Mouse (Mus musculus) hindbrain, embryonic 14.5 days (tissue): ENCODE measurements at regions not wholly inside any gene's neighbourhood (a gene's known extent, or its start where the extent isn't known, plus 50 kb on each side); places are given as distances from the start of the nearest gene placed in this dataset.

Experiments
- ATAC-seq: fragments of 200-750 bp; cut with Nextera tagmentation; 2 replicates; pipeline ENCODE4 v1.8.0; 2017; ENCODE audit warnings: moderate number of reproducible peaks, mild to moderate bottlenecking, moderate TSS enrichment, moderate library complexity; ENCODE audit not compliant: low FRiP score
- DNase-seq: peaks from one replicate; pipeline ENCODE4 v3.0.0-alpha.2; 2015; ENCODE audit warnings: low spot score
- H3K27ac ChIP-seq: fragments of 300-500 bp; sonication (generic); 2 replicates; pipeline ENCODE4 v1.5.1; 2014; ENCODE audit warnings: mild to moderate bottlenecking, moderate library complexity
- H3K27me3 ChIP-seq: fragments of 300-500 bp; sonication (generic); 2 replicates; pipeline ENCODE4 v1.6.1; 2014; ENCODE audit warnings: mild to moderate bottlenecking, low read length, mixed read lengths; ENCODE audit not compliant: control insufficient read depth, insufficient read depth
- H3K36me3 ChIP-seq: fragments of 300-500 bp; sonication (generic); replicated peaks from 2 replicates; pipeline ENCODE4 v1.6.1; 2014; ENCODE audit not compliant: control insufficient read depth, insufficient read depth
- H3K4me1 ChIP-seq: fragments of 300-500 bp; sonication (generic); replicated peaks from 2 replicates; pipeline ENCODE4 v1.6.1; 2014; ENCODE audit warnings: antibody characterized with exemption, low read length, mixed read lengths; ENCODE audit not compliant: control insufficient read depth, insufficient read depth
- H3K4me2 ChIP-seq: fragments of 300-500 bp; sonication (generic); replicated peaks from 2 replicates; pipeline ENCODE4 v1.6.1; 2014; ENCODE audit warnings: mild to moderate bottlenecking, moderate library complexity
- H3K4me3 ChIP-seq: fragments of 300-500 bp; sonication (generic); replicated peaks from 2 replicates; pipeline ENCODE4 v1.5.1; 2014; ENCODE audit warnings: mild to moderate bottlenecking, low read length
- H3K9ac ChIP-seq: fragments of 300-500 bp; sonication (generic); 2 replicates; pipeline ENCODE4 v1.6.1; 2014
- H3K9me3 ChIP-seq: fragments of 300-500 bp; sonication (generic); 2 replicates; pipeline ENCODE4 v1.6.1; 2016; ENCODE audit warnings: low read length; ENCODE audit not compliant: control insufficient read depth
- WGBS: fragments of 180-500 bp; shearing (Covaris S2); extraction: QIAGEN DNeasy Blood & Tissue Kit; methylation state at CpG from one replicate; pipeline ENCODE4 v1.1.7; 2014; 5-methylcytosine and 5-hydroxymethylcytosine counted together

- Histone ChIP-seq H3K4me1 (no peaks in the 10 kb centered on the region), H3K9ac (no peak overlapping the region), H3K9me3 (no peaks in the 10 kb centered on the region), H3K27ac (no peak overlapping the region), H3K27me3 (no peaks in the 10 kb centered on the region), H3K4me3 (no peak overlapping the region), H3K36me3 (no peaks in the 10 kb centered on the region), H3K4me2 (no peak overlapping the region)
- 74% methylated on average over 3 of the region's 3 CpGs for WGBS
- ATAC-seq: no peak
- no peak for DNase-seq
Observed at GRCm38 (mm10) chr8:78877423-78877822, 56.5 kb upstream of the Lsm6 start.

- H3K4me1 ChIP-seq: no peaks in the 10 kb centered on the region
- DNase-seq: no peak
Observed at GRCm38 (mm10) chr8:78889708-78890107, 68.8 kb upstream of the Lsm6 start.

GRCm38 (mm10) chr8:78890571-78890970 lies 69.6 kb upstream of the Lsm6 start:
- Histone ChIP-seq H3K27ac (no peak overlapping the region), H3K9me3 (no peaks in the 10 kb centered on the region), H3K9ac (no peak overlapping the region), H3K27me3 (no peaks in the 10 kb centered on the region), H3K4me3 (no peak overlapping the region), H3K4me1 (no peaks in the 10 kb centered on the region), H3K36me3 (no peaks in the 10 kb centered on the region), H3K4me2 (no peak overlapping the region)
- no peak for DNase-seq
- 81% methylated on average over 4 of the region's 4 CpGs for WGBS
- ATAC-seq: no peak

More at GRCm38 (mm10) chr8:78889708-78890107, 68.8 kb upstream of the Lsm6 start:
- H3K4me2 ChIP-seq: no peak overlapping the region
- no peaks in the 10 kb centered on the region for H3K27me3 ChIP-seq
- WGBS: 90% methylated on average over 6 of the region's 6 CpGs
- H3K4me3 ChIP-seq: no peak overlapping the region
- H3K36me3 ChIP-seq: no peaks in the 10 kb centered on the region
- H3K9ac ChIP-seq: no peak overlapping the region
- ATAC-seq: no peak
- H3K27ac ChIP-seq: no peak overlapping the region
- no peaks in the 10 kb centered on the region for H3K9me3 ChIP-seq

GRCm38 (mm10) chr8:78899887-78900286 lies 78.9 kb upstream of the Lsm6 start:
- Histone ChIP-seq H3K36me3 (no peaks in the 10 kb centered on the region), H3K4me3 (no peak overlapping the region), H3K4me2 (no peak overlapping the region), H3K27me3 (no peaks in the 10 kb centered on the region), H3K27ac (no peak overlapping the region), H3K9ac (no peak overlapping the region), H3K4me1 (no peaks in the 10 kb centered on the region), H3K9me3 (no peaks in the 10 kb centered on the region)
- 36% methylated on average over 7 of the region's 7 CpGs for WGBS
- DNase-seq (peak; percentile 81), ATAC-seq (no peak)

- H3K9ac ChIP-seq: no peak overlapping the region
- H3K27me3 ChIP-seq: no peaks in the 10 kb centered on the region
- no peak overlapping the region for H3K4me2 ChIP-seq
- WGBS: 100% methylated on average over 1 of the region's 1 CpGs
- H3K27ac ChIP-seq: no peak overlapping the region
- H3K9me3 ChIP-seq: no peaks in the 10 kb centered on the region
- no peaks in the 10 kb centered on the region for H3K36me3 ChIP-seq
- H3K4me3 ChIP-seq: no peak overlapping the region
- ATAC-seq (no peak), DNase-seq (no peak)
- H3K4me1 ChIP-seq: no peaks in the 10 kb centered on the region
Observed at GRCm38 (mm10) chr8:78903034-78903433, 82.1 kb upstream of the Lsm6 start.

- no peak overlapping the region for H3K4me2 ChIP-seq
- H3K9ac ChIP-seq: no peak overlapping the region
- no peak overlapping the region for H3K4me3 ChIP-seq
- H3K4me1 ChIP-seq: no peaks in the 10 kb centered on the region
- no peaks in the 10 kb centered on the region for H3K36me3 ChIP-seq
- 80% methylated on average over 1 of the region's 1 CpGs for WGBS
- H3K9me3 ChIP-seq: no peaks in the 10 kb centered on the region
- DNase-seq (no peak), ATAC-seq (no peak)
- H3K27ac ChIP-seq: no peak overlapping the region
- no peaks in the 10 kb centered on the region for H3K27me3 ChIP-seq
Observed at GRCm38 (mm10) chr8:78907918-78908317, 87.0 kb upstream of the Lsm6 start.

GRCm38 (mm10) chr8:78911288-78911873 lies 90.4 kb upstream of the Lsm6 start:
- Histone ChIP-seq H3K27ac (no peak overlapping the region), H3K9me3 (no peaks in the 10 kb centered on the region), H3K9ac (no peak overlapping the region), H3K4me3 (no peak overlapping the region), H3K4me1 (no peaks in the 10 kb centered on the region), H3K36me3 (no peaks in the 10 kb centered on the region), H3K27me3 (no peaks in the 10 kb centered on the region), H3K4me2 (no peak overlapping the region)
- 89% methylated on average over 11 of the region's 11 CpGs for WGBS
- DNase-seq (no peak), ATAC-seq (no peak)

GRCm38 (mm10) chr8:78912470-78912869 lies 91.5 kb upstream of the Lsm6 start:
- H3K9me3 ChIP-seq: no peaks in the 10 kb centered on the region
- H3K4me2 ChIP-seq: no peak overlapping the region
- no peak overlapping the region for H3K27ac ChIP-seq
- no peaks in the 10 kb centered on the region for H3K4me1 ChIP-seq
- H3K9ac ChIP-seq: no peak overlapping the region
- WGBS: 47% methylated on average over 5 of the region's 5 CpGs
- H3K36me3 ChIP-seq: no peaks in the 10 kb centered on the region
- DNase-seq (no peak), ATAC-seq (no peak)
- H3K27me3 ChIP-seq: no peaks in the 10 kb centered on the region
- H3K4me3 ChIP-seq: no peak overlapping the region

GRCm38 (mm10) chr8:78913823-78914222 lies 92.9 kb upstream of the Lsm6 start:
- 96% methylated on average over 5 of the region's 5 CpGs for WGBS
- ATAC-seq (no peak), DNase-seq (no peak)
- no peak overlapping the region for H3K4me3 ChIP-seq
- H3K27me3 ChIP-seq: no peaks in the 10 kb centered on the region
- no peak overlapping the region for H3K9ac ChIP-seq
- no peak overlapping the region for H3K27ac ChIP-seq
- H3K9me3 ChIP-seq: no peaks in the 10 kb centered on the region
- H3K4me1 ChIP-seq: no peaks in the 10 kb centered on the region
- H3K36me3 ChIP-seq: no peaks in the 10 kb centered on the region
- H3K4me2 ChIP-seq: no peak overlapping the region
